Mouse (Mus musculus) left cerebral cortex, adult 9 months (tissue): Measurements from ENCODE around the gene Ciapin1.

ENCODE experiments used
- DNase-seq, 2 experiments: peaks; one replicate each; pipeline ENCODE4 v3.0.0; 2022; ENCODE audit warnings: low spot score in 2 of 2

Ciapin1 gene

GRCm38 (mm10) chr8:94780491-94781154, 57.5 kb downstream of the Ciapin1 start:
- no peak for DNase-seq

GRCm38 (mm10) chr8:94779534-94780294, 58.4 kb downstream of the Ciapin1 start:
- DNase-seq = no peak

GRCm38 (mm10) chr8:94778895-94779533, 59.1 kb downstream of the Ciapin1 start:
- DNase-seq = no peak

GRCm38 (mm10) chr8:94778473-94778872, 59.7 kb downstream of the Ciapin1 start:
- DNase-seq = no peak

- no peak for DNase-seq
Measured at GRCm38 (mm10) chr8:94778036-94778435, 60.1 kb downstream of the Ciapin1 start.

GRCm38 (mm10) chr8:94776346-94776745, 61.8 kb downstream of the Ciapin1 start:
- no peak for DNase-seq

- DNase-seq = peak in 1 of 2 experiments; percentile 41
Measured at GRCm38 (mm10) chr8:94774601-94775000, 63.6 kb downstream of the Ciapin1 start.

GRCm38 (mm10) chr8:94773700-94774171, 64.4 kb downstream of the Ciapin1 start:
- peak; percentile 84 for DNase-seq

GRCm38 (mm10) chr8:94773048-94773447, 65.1 kb downstream of the Ciapin1 start:
- DNase-seq = peak in 1 of 2 experiments; percentile 52

GRCm38 (mm10) chr8:94771941-94772670, 66.1 kb downstream of the Ciapin1 start, which contains the start of gene Cx3cl1:
Gene Cx3cl1, plus strand, starts transcription at chr8:94772009.
- DNase-seq = peak; percentile 82 to 91

GRCm38 (mm10) chr8:94770945-94771344, 67.2 kb downstream of the Ciapin1 start:
- no peak for DNase-seq
